Mouse (Mus musculus) midbrain, embryonic 11.5 days (tissue): ENCODE results near the gene Pard6a. TPM values are rescaled to one million over a fixed set of nuclear protein-coding genes. Genes with fewer than 3 reads are reported as not detected.

Source experiments
- ATAC-seq: fragments of 200-750 bp; cut with Nextera tagmentation; 2 replicates; pipeline ENCODE4 v1.8.0; 2017; ENCODE audit warnings: moderate TSS enrichment, moderate library complexity; ENCODE audit not compliant: low FRiP score
- DNase-seq: peaks from one replicate; pipeline ENCODE4 v3.0.0; 2015; ENCODE audit warnings: low spot score; ENCODE audit errors: missing footprints
- H3K27ac ChIP-seq: fragments of 300-500 bp; sonication (generic); 2 replicates; pipeline ENCODE4 v1.5.1; 2014; ENCODE audit warnings: low read depth, low read length
- H3K27me3 ChIP-seq: fragments of 300-500 bp; sonication (generic); 2 replicates; pipeline ENCODE4 v1.6.1; 2014; ENCODE audit warnings: mild to moderate bottlenecking, low read length, moderate library complexity, mixed read lengths; ENCODE audit not compliant: control insufficient read depth, insufficient read depth
- H3K36me3 ChIP-seq: fragments of 300-500 bp; sonication (generic); 2 replicates; pipeline ENCODE4 v1.6.1; 2014; ENCODE audit warnings: mild to moderate bottlenecking, low read length, moderate library complexity, mixed read lengths; ENCODE audit not compliant: control insufficient read depth, insufficient read depth
- H3K4me1 ChIP-seq: fragments of 300-500 bp; sonication (generic); 2 replicates; pipeline ENCODE4 v1.6.1; 2014; ENCODE audit warnings: low read length; ENCODE audit not compliant: control insufficient read depth, insufficient read depth
- H3K4me2 ChIP-seq: fragments of 300-500 bp; sonication (generic); 2 replicates; pipeline ENCODE4 v1.6.1; 2014; ENCODE audit warnings: mild to moderate bottlenecking, moderate library complexity
- H3K4me3 ChIP-seq: fragments of 300-500 bp; sonication (generic); 2 replicates; pipeline ENCODE4 v1.5.1; 2014; ENCODE audit warnings: low read depth, low read length
- H3K9ac ChIP-seq: fragments of 300-500 bp; sonication (generic); 2 replicates; pipeline ENCODE4 v1.6.1; 2014; ENCODE audit warnings: low read length
- H3K9me3 ChIP-seq: fragments of 300-500 bp; sonication (generic); 2 replicates; pipeline ENCODE4 v1.6.1; 2016; ENCODE audit warnings: low read length; ENCODE audit not compliant: control insufficient read depth
- WGBS: fragments of 180-500 bp; shearing (Covaris S2); extraction: QIAGEN DNeasy Blood & Tissue Kit; methylation state at CpG from one replicate; pipeline ENCODE4 v1.1.7; 2014; 5-methylcytosine and 5-hydroxymethylcytosine counted together
- polyA plus RNA-seq: library from polyadenylated mRNA; unstranded; fragments of >200 nt; fragmentation: Nextera tagmentation; extraction: Ambion mirVana; gene quantifications from 2 replicates; pipeline ENCODE4 v1.2.1, GENCODE M21; 2014

Pard6a gene
- polyA plus RNA-seq, 1 experiment from 2014 or later = 26.2 TPM

- Histone ChIP-seq H3K9ac (no peak overlapping the region), H3K27ac (no peak overlapping the region), H3K36me3 (no peaks in the 10 kb centered on the region), H3K9me3 (peaks cover 5% of the 10 kb centered on the region; the same call in 1 of the 2 replicates), H3K4me2 (no peak overlapping the region), H3K4me1 (peaks cover 8% of the 10 kb centered on the region), H3K27me3 (peaks cover under 1% of the 10 kb centered on the region), H3K4me3 (no peak overlapping the region)
- DNase-seq (no peak), ATAC-seq (no peak)
- 61% methylated on average over 34 of the region's 35 CpGs for WGBS
Observed at GRCm38 (mm10) chr8:105689256-105689982, 11.5 kb upstream of the Pard6a start.

GRCm38 (mm10) chr8:105689983-105690360 lies 11.0 kb upstream of the Pard6a start:
- ATAC-seq = no peak
- H3K36me3 ChIP-seq = no peaks in the 10 kb centered on the region
- peaks cover 5% of the 10 kb centered on the region; the same call in 1 of the 2 replicates for H3K9me3 ChIP-seq
- peaks cover 2% of the 10 kb centered on the region for H3K27me3 ChIP-seq
- no peak overlapping the region for H3K27ac ChIP-seq
- WGBS = 90% methylated on average over 9 of the region's 9 CpGs
- DNase-seq = no peak
- H3K4me2 ChIP-seq = no peak overlapping the region
- peaks cover 11% of the 10 kb centered on the region for H3K4me1 ChIP-seq
- H3K4me3 ChIP-seq = no peak overlapping the region
- H3K9ac ChIP-seq = no peak overlapping the region

- Histone ChIP-seq H3K4me2 (no peak overlapping the region), H3K36me3 (no peaks in the 10 kb centered on the region), H3K4me1 (peaks cover 11% of the 10 kb centered on the region), H3K4me3 (no peak overlapping the region), H3K9me3 (peaks cover 5% of the 10 kb centered on the region; the same call in 1 of the 2 replicates), H3K9ac (no peak overlapping the region), H3K27ac (no peak overlapping the region), H3K27me3 (peaks cover 2% of the 10 kb centered on the region)
- WGBS = 85% methylated on average over 14 of the region's 14 CpGs
- no peak for ATAC-seq
- DNase-seq = no peak
Observed at GRCm38 (mm10) chr8:105690978-105691377, 10.0 kb upstream of the Pard6a start.

- Histone ChIP-seq H3K36me3 (peaks cover 5% of the 10 kb centered on the region; the same call in 1 of the 2 replicates), H3K9ac (no peak overlapping the region), H3K4me2 (no peak overlapping the region), H3K27ac (no peak overlapping the region), H3K4me1 (peaks cover 11% of the 10 kb centered on the region), H3K4me3 (no peak overlapping the region), H3K9me3 (peaks cover 5% of the 10 kb centered on the region; the same call in 1 of the 2 replicates), H3K27me3 (peaks cover 2% of the 10 kb centered on the region)
- DNase-seq (no peak), ATAC-seq (no peak)
- 88% methylated on average over 11 of the region's 11 CpGs for WGBS
Observed at GRCm38 (mm10) chr8:105692449-105693182, 8.3 kb upstream of the Pard6a start.

- DNase-seq = peak; percentile 96
- ATAC-seq = peak; percentile 71
- WGBS = 4% methylated on average over 30 of the region's 30 CpGs
- H3K27me3 ChIP-seq = peaks cover 2% of the 10 kb centered on the region
- H3K9me3 ChIP-seq = peaks cover 5% of the 10 kb centered on the region; the same call in 1 of the 2 replicates
- H3K4me2 ChIP-seq = peak overlapping the region; percentile 80
- H3K9ac ChIP-seq = peak overlapping the region; percentile 60
- peaks cover 5% of the 10 kb centered on the region; the same call in 1 of the 2 replicates for H3K36me3 ChIP-seq
- peaks cover 11% of the 10 kb centered on the region for H3K4me1 ChIP-seq
- peak overlapping the region; percentile 46 for H3K4me3 ChIP-seq
- H3K27ac ChIP-seq = peak overlapping the region; percentile 51
Observed at GRCm38 (mm10) chr8:105693648-105694047, 7.3 kb upstream of the Pard6a start.

- peak overlapping the region; percentile 46 for H3K4me3 ChIP-seq
- H3K4me1 ChIP-seq = peaks cover 11% of the 10 kb centered on the region
- DNase-seq = peak; percentile 89
- H3K9me3 ChIP-seq = peaks cover 5% of the 10 kb centered on the region; the same call in 1 of the 2 replicates
- H3K36me3 ChIP-seq = peaks cover 5% of the 10 kb centered on the region; the same call in 1 of the 2 replicates
- peak overlapping the region; percentile 60 for H3K9ac ChIP-seq
- 7% methylated on average over 40 of the region's 40 CpGs for WGBS
- H3K4me2 ChIP-seq = peak overlapping the region; percentile 80
- H3K27ac ChIP-seq = peak overlapping the region; percentile 51
- H3K27me3 ChIP-seq = peaks cover 2% of the 10 kb centered on the region
- ATAC-seq = peak; percentile 60
Observed at GRCm38 (mm10) chr8:105694051-105694799, 6.7 kb upstream of the Pard6a start.

GRCm38 (mm10) chr8:105695080-105695780 lies 5.7 kb upstream of the Pard6a start:
- H3K4me1 ChIP-seq = peaks cover 18% of the 10 kb centered on the region
- DNase-seq (no peak), ATAC-seq (no peak)
- H3K9ac ChIP-seq = no peak overlapping the region
- H3K27ac ChIP-seq = no peak overlapping the region
- H3K27me3 ChIP-seq = peaks cover 2% of the 10 kb centered on the region; the same call in 1 of the 2 replicates
- peak overlapping the region; percentile 80; the same call in 1 of the 2 replicates for H3K4me2 ChIP-seq
- WGBS = 78% methylated on average over 30 of the region's 30 CpGs
- peaks cover 5% of the 10 kb centered on the region; the same call in 1 of the 2 replicates for H3K36me3 ChIP-seq
- peak overlapping the region; percentile 46; the same call in 1 of the 2 replicates for H3K4me3 ChIP-seq
- H3K9me3 ChIP-seq = peaks cover 5% of the 10 kb centered on the region; the same call in 1 of the 2 replicates

GRCm38 (mm10) chr8:105697196-105697780 lies 3.7 kb upstream of the Pard6a start:
- peaks cover 5% of the 10 kb centered on the region; the same call in 1 of the 2 replicates for H3K36me3 ChIP-seq
- H3K27ac ChIP-seq = no peak overlapping the region
- no peak for ATAC-seq
- H3K9ac ChIP-seq = no peak overlapping the region
- H3K27me3 ChIP-seq = peaks cover 2% of the 10 kb centered on the region; the same call in 1 of the 2 replicates
- no peak overlapping the region for H3K4me2 ChIP-seq
- H3K9me3 ChIP-seq = peaks cover 5% of the 10 kb centered on the region; the same call in 1 of the 2 replicates
- no peak overlapping the region for H3K4me3 ChIP-seq
- 89% methylated on average over 17 of the region's 17 CpGs for WGBS
- peaks cover 27% of the 10 kb centered on the region for H3K4me1 ChIP-seq
- no peak for DNase-seq
